Comparison of ENCODE assay signal across 19 mouse cellular contexts in the genomic region with DNA sequence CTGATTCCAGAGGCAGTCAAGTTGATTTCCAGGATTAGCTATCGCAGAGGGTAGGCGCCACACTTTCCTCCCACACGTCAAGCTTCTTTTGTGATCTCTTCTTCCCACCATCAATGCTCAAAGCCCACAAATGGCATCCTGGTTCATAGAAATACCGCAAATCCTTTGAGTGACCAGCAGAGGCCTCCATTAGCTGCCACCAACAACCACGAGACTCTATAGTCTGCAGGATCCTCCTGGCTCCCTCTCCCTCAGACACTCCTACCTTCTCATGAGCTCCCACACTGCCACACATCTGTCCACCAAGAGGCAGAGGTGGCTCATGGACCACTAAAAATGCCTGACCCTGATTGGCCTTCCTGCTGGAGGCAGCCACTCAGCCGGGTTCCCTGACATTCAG. TPM values are rescaled to one million over a fixed set of nuclear protein-coding genes. Genes with fewer than 3 reads are reported as not detected.
DNase-seq lines count a peak whose midpoint lies in the region; ATAC-seq and TF ChIP-seq lines count a peak whose summit lies in the region.
"Had no signal": no experiment of that assay in that cellular context is flagged by ENCODE, and none has a peak within 500 bp of the region (broad histone marks: within the 10 kb centered on the region; RNA-seq: fewer than 3 reads in every experiment).

No protein-coding gene starts in this region.

- H3K36me3 ChIP-seq in hindbrain, postnatal 0 days (ENCODE audit: insufficient read depth, low read length): no peaks in the 10 kb centered on the region
- no peaks in the 10 kb centered on the region for H3K36me3 ChIP-seq in hindbrain, embryonic 12.5 days
- H3K36me3 ChIP-seq in lung, embryonic 14.5 days (ENCODE audit: insufficient read depth): no peaks in the 10 kb centered on the region
- H3K36me3 ChIP-seq in G1E (replicated peaks): peaks cover 7% of the 10 kb centered on the region
- H3K36me3 ChIP-seq: liver, embryonic 12.5 days had no signal

- H3K9me3 ChIP-seq in hindbrain, postnatal 0 days (ENCODE audit: low read length): no peaks in the 10 kb centered on the region
- no peaks in the 10 kb centered on the region for H3K9me3 ChIP-seq in hindbrain, embryonic 12.5 days (replicated peaks)
- H3K9me3 ChIP-seq in lung, embryonic 14.5 days (ENCODE audit: low read depth, low read length): no peaks in the 10 kb centered on the region
- H3K9me3 ChIP-seq in G1E (replicated peaks): no peaks in the 10 kb centered on the region
- H3K9me3 ChIP-seq: liver, embryonic 12.5 days had no signal

- peak; percentile 37 for DNase-seq in hindbrain, postnatal 0 days (ENCODE audit: low spot score)
- DNase-seq in lung, embryonic 14.5 days: no peak
- no peak for DNase-seq in lung, postnatal 25 days (ENCODE audit: low spot score)
- no peak for DNase-seq in G1E (ENCODE audit: low spot score)
- DNase-seq in heart, adult 18-20 months: no peak
- DNase-seq: adrenal gland, postnatal 10 days; cerebellum, adult 8-10 months; kidney, postnatal 36 days; left cerebral cortex, postnatal 4 days; lung, postnatal 10 days; thymus, adult 18-20 months had no signal

- TF ChIP-seq CTCF in hindbrain, postnatal 0 days (IDR thresholded peaks at IDR 0.05; ENCODE audit: low read depth): peak; percentile 59
- TF ChIP-seq CTCF in lung, embryonic 14.5 days (IDR thresholded peaks at IDR 0.05; ENCODE audit: low read depth): peak; percentile 51
- TF ChIP-seq CTCF in G1E (IDR thresholded peaks at IDR 0.05; ENCODE audit: low read depth, low read length): no peak
- TF ChIP-seq CTCF in olfactory bulb, adult 2 months (IDR thresholded peaks at IDR 0.05; ENCODE audit: insufficient read depth, low read depth, low read length): no peak

- 74% methylated on average over 6 of the region's 6 CpGs for WGBS in hindbrain, postnatal 0 days
- 77% methylated on average over 6 of the region's 6 CpGs for WGBS in hindbrain, embryonic 12.5 days
- 79% methylated on average over 6 of the region's 6 CpGs for WGBS in lung, embryonic 14.5 days
- 56% methylated on average over 6 of the region's 6 CpGs for WGBS in olfactory bulb, adult 2 months

- TF ChIP-seq POLR2A in olfactory bulb, adult 2 months (IDR thresholded peaks at IDR 0.05; ENCODE audit: insufficient read depth, low read depth, low read length): no peak

- no peak overlapping the region for H3K4me3 ChIP-seq in hindbrain, postnatal 0 days (ENCODE audit: low read length)
- no peak overlapping the region for H3K4me3 ChIP-seq in hindbrain, embryonic 12.5 days
- no peak overlapping the region for H3K4me3 ChIP-seq in lung, embryonic 14.5 days (ENCODE audit: low read depth, low read length)
- no peak overlapping the region for H3K4me3 ChIP-seq in G1E (ENCODE audit: low read depth, low read length)
- H3K4me3 ChIP-seq in olfactory bulb, adult 2 months (ENCODE audit: insufficient read depth, low read depth, low read length): no peak overlapping the region
- H3K4me3 ChIP-seq: liver, embryonic 12.5 days had no signal

- no peaks in the 10 kb centered on the region for H3K27me3 ChIP-seq in hindbrain, postnatal 0 days (ENCODE audit: insufficient read depth, low read length)
- H3K27me3 ChIP-seq in hindbrain, embryonic 12.5 days: no peaks in the 10 kb centered on the region
- H3K27me3 ChIP-seq in lung, embryonic 14.5 days (ENCODE audit: insufficient read depth, low read length): no peaks in the 10 kb centered on the region
- H3K27me3 ChIP-seq in G1E (ENCODE audit: insufficient read depth, low read length): peaks cover 2% of the 10 kb centered on the region; the same call in 1 of the 2 replicates

- H3K4me1 ChIP-seq in hindbrain, postnatal 0 days (ENCODE audit: insufficient read depth, low read length): no peaks in the 10 kb centered on the region
- no peaks in the 10 kb centered on the region for H3K4me1 ChIP-seq in hindbrain, embryonic 12.5 days
- H3K4me1 ChIP-seq in lung, embryonic 14.5 days (ENCODE audit: insufficient read depth): no peaks in the 10 kb centered on the region
- H3K4me1 ChIP-seq in G1E (ENCODE audit: insufficient read depth, low read depth, low read length): peaks cover 67% of the 10 kb centered on the region
- peaks cover 19% of the 10 kb centered on the region for H3K4me1 ChIP-seq in olfactory bulb, adult 2 months (ENCODE audit: control insufficient read depth, insufficient read depth, low read length)

- peak; percentile 53; the same call in 1 of the 2 replicates for ATAC-seq in hindbrain, postnatal 0 days
- no peak for ATAC-seq in hindbrain, embryonic 12.5 days (ENCODE audit: low FRiP score)
- no peak for ATAC-seq in lung, embryonic 14.5 days (ENCODE audit: insufficient read depth)
- 0 out of 2 replicates have a peak, but pooled peaks have one; percentile 12 for ATAC-seq in G1E (ENCODE audit: extremely low read depth, insufficient number of reproducible peaks, low FRiP score, poor library complexity, severe bottlenecking)
- ATAC-seq: CD4-positive, CD25-positive, alpha-beta regulatory T cell, adult 4 months; forebrain, embryonic 14.5 days had no signal

- H3K27ac ChIP-seq in hindbrain, postnatal 0 days: no peak overlapping the region
- H3K27ac ChIP-seq in hindbrain, embryonic 12.5 days: no peak overlapping the region
- H3K27ac ChIP-seq in lung, embryonic 14.5 days (ENCODE audit: low read depth): no peak overlapping the region
- H3K27ac ChIP-seq in olfactory bulb, adult 2 months (ENCODE audit: insufficient read depth, low read depth, low read length): peak overlapping the region; percentile 52; the same call in 1 of the 2 replicates

- H3K4me2 ChIP-seq in hindbrain, postnatal 0 days (ENCODE audit: low read depth, low read length): no peak overlapping the region
- no peak overlapping the region for H3K4me2 ChIP-seq in hindbrain, embryonic 12.5 days (replicated peaks)
- no peak overlapping the region for H3K4me2 ChIP-seq in lung, embryonic 14.5 days
- H3K4me2 ChIP-seq: liver, embryonic 12.5 days had no signal

- no peak overlapping the region for H3K9ac ChIP-seq in hindbrain, postnatal 0 days (replicated peaks; ENCODE audit: low read length)
- H3K9ac ChIP-seq in hindbrain, embryonic 12.5 days: no peak overlapping the region
- H3K9ac ChIP-seq in lung, embryonic 14.5 days: no peak overlapping the region
- H3K9ac ChIP-seq: liver, embryonic 12.5 days had no signal

RNA-seq across cellular contexts. Expression of gene Cd2, which starts 27.2 kb away (rescaled TPM):
- not detected in 2 replicates for total RNA-seq in hindbrain, postnatal 0 days (2014; rRNA removed)
- not detected in 2 replicates for polyA plus RNA-seq in hindbrain, postnatal 0 days (2015; fragmentation: Nextera tagmentation; extraction: Ambion mirVana)
- not detected in 2 replicates for polyA plus RNA-seq in hindbrain, embryonic 12.5 days (2016; fragmentation: Nextera tagmentation; extraction: Ambion mirVana)
- polyA plus RNA-seq in lung, embryonic 14.5 days (2014; fragmentation: Nextera tagmentation; extraction: Ambion mirVana): 0.42 TPM in 1 of 2 replicates, not detected in the other
- total RNA-seq in G1E (2014; fragmentation: Nextera tagmentation) (not detected in 2 replicates), G1E (2017) (0.33 TPM in 1 of 2 replicates, not detected in the other)
- polyA plus RNA-seq in G1E (2012): not detected in 2 replicates
- polyA plus RNA-seq in olfactory bulb, adult 2 months (2012; ENCODE audit: insufficient read depth, insufficient read length, low replicate concordance, missing spikeins): not detected in 2 replicates
- total RNA-seq in heart, adult 18-20 months (2021): 1 to 10 TPM in 1 of 2 experiments, under 1 TPM in 1; 0.32 to 4.6 TPM
- total RNA-seq: layer of hippocampus, postnatal 14 days had no signal
- polyA plus RNA-seq: heart, embryonic 14.5 days; liver, embryonic 12.5 days; neural tube, embryonic 11.5 days had no signal

Comparison
In these comparisons a context has a peak if more than half of its experiments do, and no peak if none do; other contexts are left out.
1. ATAC-seq: peak in hindbrain, postnatal 0 days (single experiment) and G1E (single experiment); none in hindbrain, embryonic 12.5 days (single experiment) and lung, embryonic 14.5 days (single experiment).
2. CTCF ChIP-seq: peak in hindbrain, postnatal 0 days (single experiment) and lung, embryonic 14.5 days (single experiment); none in G1E (single experiment) and olfactory bulb, adult 2 months (single experiment).
3. RNA of gene Cd2, which starts 27.2 kb away (polyA plus RNA-seq): not detected in olfactory bulb, adult 2 months; 0.42 TPM in lung, embryonic 14.5 days, not detected in hindbrain, postnatal 0 days, not detected in hindbrain, embryonic 12.5 days and not detected in G1E; every median in the first group is over 10 times any median in the second.